Mouse (Mus musculus) MN1 (cell line): Measurements from ENCODE around the gene Sec13.
A peak's percentile ranks its signal among the peaks of the same experiment; 100 is the strongest.
"Not testable (repeated sequence)": the region's sequence is repeated elsewhere in the genome, so short reads cannot be mapped to it uniquely, and the experiment has no call there.

Source experiments
- DNase-seq: peaks from one replicate; pipeline ENCODE4 v3.0.0-alpha.2; 2016; ENCODE audit warnings: low spot score

The Sec13 gene

GRCm38 (mm10) chr6:113740236-113741217, at the start of gene Sec13:
Gene Sec13 (minus strand): TSS chr6:113740743.
- DNase-seq, result peak; percentile 93

GRCm38 (mm10) chr6:113787459-113787968, 47.0 kb upstream of the Sec13 start:
- DNase-seq, result no peak

- DNase-seq, result no peak
These were observed 45.1 kb upstream of the Sec13 start for GRCm38 (mm10) chr6:113785658-113786057.

- peak; percentile 29 for DNase-seq
These were observed 37.7 kb upstream of the Sec13 start for GRCm38 (mm10) chr6:113778229-113778753.

- no peak for DNase-seq
These were observed 28.3 kb upstream of the Sec13 start for GRCm38 (mm10) chr6:113768804-113769203.

GRCm38 (mm10) chr6:113761644-113762043, 21.1 kb upstream of the Sec13 start:
- peak; percentile 71 for DNase-seq

- no peak for DNase-seq
These were observed 8.7 kb upstream of the Sec13 start for GRCm38 (mm10) chr6:113749119-113749685.

- no peak for DNase-seq
These were observed 7.8 kb upstream of the Sec13 start for GRCm38 (mm10) chr6:113748351-113748750.

GRCm38 (mm10) chr6:113747284-113747683, 6.7 kb upstream of the Sec13 start:
- no peak for DNase-seq

- no peak for DNase-seq
These were observed 4.6 kb upstream of the Sec13 start for GRCm38 (mm10) chr6:113745117-113745516.

- no peak for DNase-seq
These were observed 2.6 kb upstream of the Sec13 start for GRCm38 (mm10) chr6:113743111-113743510.

- no peak for DNase-seq
These were observed 1.8 kb upstream of the Sec13 start for GRCm38 (mm10) chr6:113742321-113742720.

- no peak for DNase-seq
These were observed 882 bp upstream of the Sec13 start for GRCm38 (mm10) chr6:113741425-113741824.

GRCm38 (mm10) chr6:113737318-113738046, 3.1 kb downstream of the Sec13 start:
- no peak for DNase-seq

- DNase-seq, result no peak
These were observed 9.2 kb downstream of the Sec13 start for GRCm38 (mm10) chr6:113731296-113731695.

GRCm38 (mm10) chr6:113728181-113728580, 12.4 kb downstream of the Sec13 start:
- no peak for DNase-seq

- DNase-seq, result no peak
These were observed 19.5 kb downstream of the Sec13 start for GRCm38 (mm10) chr6:113721061-113721460.

GRCm38 (mm10) chr6:113719878-113720277, 20.7 kb downstream of the Sec13 start, which contains the start of gene Ghrl:
Gene Ghrl (minus strand): TSS chr6:113719880.
- no peak for DNase-seq

- no peak for DNase-seq
These were observed 23.0 kb downstream of the Sec13 start for GRCm38 (mm10) chr6:113717541-113717940.

GRCm38 (mm10) chr6:113714797-113715196, 25.7 kb downstream of the Sec13 start:
- no peak for DNase-seq

- DNase-seq, result no peak
These were observed 26.3 kb downstream of the Sec13 start for GRCm38 (mm10) chr6:113714276-113714675.

GRCm38 (mm10) chr6:113713389-113713788, 27.2 kb downstream of the Sec13 start:
- not testable (repeated sequence) for DNase-seq
